ENCODE assay signal across 11 mouse cellular contexts in genomic region chr15:80560646-80561580, GRCm38 (mm10). TPM values are rescaled to one million over a fixed set of nuclear protein-coding genes. Genes with fewer than 3 reads are reported as not detected.
DNase-seq lines count a peak whose midpoint lies in the region; ATAC-seq lines count a peak whose summit lies in the region.
"Had no signal": no experiment of that assay in that cellular context is flagged by ENCODE, and none has a peak within 500 bp of the region (broad histone marks: within the 10 kb centered on the region; RNA-seq: fewer than 3 reads in every experiment).

No protein-coding gene starts in this region.

- H3K4me3 ChIP-seq in liver, embryonic 11.5 days (ENCODE audit: low read depth, low read length): no peak overlapping the region
- H3K4me3 ChIP-seq: embryonic facial prominence, embryonic 13.5 days; hindbrain, embryonic 13.5 days; lung, embryonic 15.5 days had no signal

- H3K4me2 ChIP-seq in liver, embryonic 11.5 days: no peak overlapping the region
- H3K4me2 ChIP-seq: embryonic facial prominence, embryonic 13.5 days; hindbrain, embryonic 13.5 days; lung, embryonic 15.5 days had no signal

- no peaks in the 10 kb centered on the region for H3K4me1 ChIP-seq in liver, embryonic 11.5 days (replicated peaks; ENCODE audit: control insufficient read depth, insufficient read depth, low read length)
- H3K4me1 ChIP-seq: hindbrain, embryonic 13.5 days had no signal

- WGBS in liver, embryonic 11.5 days: 61% methylated on average over 15 of the region's 15 CpGs

- H3K36me3 ChIP-seq in splenic B cell, adult 2 months (ENCODE audit: control insufficient read depth, insufficient read depth, low read length, poor library complexity, severe bottlenecking): no peaks in the 10 kb centered on the region
- H3K36me3 ChIP-seq in liver, embryonic 11.5 days (ENCODE audit: control insufficient read depth, insufficient read depth, low read length): no peaks in the 10 kb centered on the region
- H3K36me3 ChIP-seq: embryonic facial prominence, embryonic 13.5 days; hindbrain, embryonic 13.5 days; lung, embryonic 15.5 days had no signal

- no peak for ATAC-seq in liver, embryonic 11.5 days (replicated peaks; ENCODE audit: low FRiP score)

- H3K27ac ChIP-seq in liver, embryonic 11.5 days (ENCODE audit: low read depth, low read length): no peak overlapping the region
- H3K27ac ChIP-seq: embryonic facial prominence, embryonic 13.5 days; hindbrain, embryonic 13.5 days; lung, embryonic 15.5 days had no signal

- no peak overlapping the region for H3K9ac ChIP-seq in liver, embryonic 11.5 days (ENCODE audit: low read depth, low read length)
- H3K9ac ChIP-seq: embryonic facial prominence, embryonic 13.5 days; hindbrain, embryonic 13.5 days; lung, embryonic 15.5 days had no signal

- H3K9me3 ChIP-seq in liver, embryonic 11.5 days (ENCODE audit: control insufficient read depth, low read length): no peaks in the 10 kb centered on the region
- H3K9me3 ChIP-seq: embryonic facial prominence, embryonic 13.5 days; hindbrain, embryonic 13.5 days; lung, embryonic 15.5 days had no signal

- no peaks in the 10 kb centered on the region for H3K27me3 ChIP-seq in splenic B cell, adult 2 months (ENCODE audit: control insufficient read depth, insufficient read depth, low read length, poor library complexity, severe bottlenecking)
- no peaks in the 10 kb centered on the region; the same call in 1 of the 2 replicates for H3K27me3 ChIP-seq in liver, embryonic 11.5 days (replicated peaks; ENCODE audit: control insufficient read depth, insufficient read depth, low read length)
- H3K27me3 ChIP-seq: embryonic facial prominence, embryonic 13.5 days; hindbrain, embryonic 13.5 days had no signal

- peak; percentile 20 for DNase-seq in retina, embryonic 14.5 days (ENCODE audit: low spot score)
- DNase-seq in retina, postnatal 1 day: no peak
- DNase-seq in Muller cell, postnatal 12 days (ENCODE audit: inconsistent ontology term): peak; percentile 82
- peak; percentile 83 for DNase-seq in cerebellum, postnatal 10 days
- peak; percentile 68 for DNase-seq in splenic B cell, adult 2 months (ENCODE audit: low read depth, low spot score)
- DNase-seq in liver, embryonic 11.5 days (ENCODE audit: low spot score): no peak
- no peak for DNase-seq in embryo, embryonic 10 days (ENCODE audit: low spot score)
- DNase-seq: gastrocnemius, postnatal 10 days had no signal

RNA-seq across cellular contexts. Expression of gene Enthd1, which starts 4.0 kb away (rescaled TPM):
- polyA plus RNA-seq in liver, embryonic 11.5 days (2014; fragmentation: Nextera tagmentation; extraction: Ambion mirVana): not detected in 2 replicates
- polyA plus RNA-seq: embryonic facial prominence, embryonic 13.5 days; hindbrain, embryonic 13.5 days; lung, embryonic 15.5 days had no signal

RNA-seq across cellular contexts. Expression of gene Grap2, which starts 11.5 kb away (rescaled TPM):
- 15.7 and 19.1 TPM in 2 replicates for polyA plus RNA-seq in liver, embryonic 11.5 days (2014; fragmentation: Nextera tagmentation; extraction: Ambion mirVana)

Comparison
In these comparisons a context has a peak if more than half of its experiments do, and no peak if none do; other contexts are left out.
1. DNase-seq: peak in retina, embryonic 14.5 days (single experiment), Muller cell, postnatal 12 days (single experiment), cerebellum, postnatal 10 days (2 of 2) and splenic B cell, adult 2 months (single experiment); none in retina, postnatal 1 day (single experiment), liver, embryonic 11.5 days (single experiment) and embryo, embryonic 10 days (single experiment).